Mouse (Mus musculus) urinary bladder, postnatal 36 days (tissue): ENCODE results near the gene Frmd8.

Source experiments
- DNase-seq, 2 experiments: peaks; one replicate each; pipeline ENCODE4 v3.0.0; 2022; ENCODE audit warnings: low spot score in 2 of 2, mixed read lengths in 1 of 2

Gene Frmd8

GRCm38 (mm10) chr19:5849843-5850527, 25.1 kb downstream of the Frmd8 start:
- peak; percentile 92 to 96 for DNase-seq

- DNase-seq = peak; percentile 56 to 65
These were observed 26.0 kb downstream of the Frmd8 start for GRCm38 (mm10) chr19:5848826-5849672.

- peak in 1 of 2 experiments; percentile 76 for DNase-seq
These were observed 26.8 kb downstream of the Frmd8 start for GRCm38 (mm10) chr19:5848032-5848825.

- no peak for DNase-seq
These were observed 27.7 kb downstream of the Frmd8 start for GRCm38 (mm10) chr19:5847306-5847796.

- DNase-seq = peak; percentile 83 to 91
These were observed 28.3 kb downstream of the Frmd8 start for GRCm38 (mm10) chr19:5846557-5847305.

- DNase-seq = no peak
These were observed 28.9 kb downstream of the Frmd8 start for GRCm38 (mm10) chr19:5846154-5846553.

GRCm38 (mm10) chr19:5845319-5846135, 29.5 kb downstream of the Frmd8 start:
- peak; percentile 94 to 95 for DNase-seq

GRCm38 (mm10) chr19:5844831-5845318, 30.2 kb downstream of the Frmd8 start:
- DNase-seq = no peak

- no peak for DNase-seq
These were observed 31.0 kb downstream of the Frmd8 start for GRCm38 (mm10) chr19:5843781-5844691.

GRCm38 (mm10) chr19:5842785-5843730, 32.0 kb downstream of the Frmd8 start:
- no peak for DNase-seq

- no peak for DNase-seq
These were observed 32.9 kb downstream of the Frmd8 start for GRCm38 (mm10) chr19:5841999-5842784.

- DNase-seq = no peak
These were observed 33.6 kb downstream of the Frmd8 start for GRCm38 (mm10) chr19:5841389-5841946.

- DNase-seq = no peak
These were observed 34.1 kb downstream of the Frmd8 start for GRCm38 (mm10) chr19:5840890-5841388.

- no peak for DNase-seq
These were observed 34.8 kb downstream of the Frmd8 start for GRCm38 (mm10) chr19:5840086-5840889.

- no peak for DNase-seq
These were observed 35.6 kb downstream of the Frmd8 start for GRCm38 (mm10) chr19:5839317-5840085.
